Mouse (Mus musculus) E14TG2a.4 (cell line): Measurements from ENCODE around the gene Trip12.

ENCODE experiments used
- CTCF ChIP-seq: conservative IDR thresholded peaks from 2 replicates; pipeline ENCODE4 v1.5.1; 2014; ENCODE audit warnings: low read length
- NANOG ChIP-seq: IDR thresholded peaks from 2 replicates; pipeline ENCODE4 v1.6.1; 2014; ENCODE audit warnings: borderline replicate concordance, low read length, mixed read lengths

GRCm38 (mm10) chr1:84839309-84840017 is 853 bp downstream of the Trip12 start, which contains the start of gene Fbxo36:
- TF ChIP-seq CTCF (no peak), NANOG (no peak)
